Mouse (Mus musculus): ENCODE data around the gene Atp6v1e2. TPM values are rescaled to one million over a fixed set of nuclear protein-coding genes. Genes with fewer than 3 reads are reported as not detected.

Gene Atp6v1e2
- polyA plus RNA-seq, 2 experiments from 2014 or later = not detected

DNA sequence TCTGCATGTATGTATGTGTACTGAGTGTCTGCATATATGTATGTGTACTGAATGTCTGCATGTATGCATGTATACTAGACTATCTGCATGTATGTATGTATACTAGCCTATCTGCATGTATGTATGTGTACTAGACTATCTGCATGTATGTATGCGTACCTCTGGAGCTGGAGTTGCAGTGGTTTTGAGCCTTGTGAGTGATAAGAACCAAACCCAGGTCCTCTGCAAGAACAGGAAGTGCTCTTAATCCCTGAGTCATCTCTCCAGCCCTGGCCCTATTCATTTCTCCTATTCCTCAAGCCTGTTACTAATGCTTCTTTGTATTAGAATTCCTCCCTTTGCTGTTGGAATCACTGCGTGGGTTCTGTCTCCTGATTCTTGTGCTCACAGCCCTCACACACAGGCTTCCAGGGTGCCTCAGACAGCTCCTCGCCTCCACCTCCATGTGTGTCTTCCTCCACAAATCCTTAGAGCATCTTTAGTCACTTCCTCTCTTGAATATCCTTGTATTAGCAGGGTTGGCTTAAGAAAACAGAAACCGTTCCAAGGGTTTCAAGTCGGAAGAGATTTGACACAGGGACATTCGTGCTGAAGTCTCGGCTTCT lies 34.6 kb downstream of the Atp6v1e2 start:
- ATAC-seq = no peak

GRCm38 (mm10) chr17:86911261-86911660 lies 36.4 kb downstream of the Atp6v1e2 start:
- ATAC-seq = no peak

GRCm38 (mm10) chr17:86909733-86910495 lies 37.8 kb downstream of the Atp6v1e2 start:
- no peak for ATAC-seq

DNA sequence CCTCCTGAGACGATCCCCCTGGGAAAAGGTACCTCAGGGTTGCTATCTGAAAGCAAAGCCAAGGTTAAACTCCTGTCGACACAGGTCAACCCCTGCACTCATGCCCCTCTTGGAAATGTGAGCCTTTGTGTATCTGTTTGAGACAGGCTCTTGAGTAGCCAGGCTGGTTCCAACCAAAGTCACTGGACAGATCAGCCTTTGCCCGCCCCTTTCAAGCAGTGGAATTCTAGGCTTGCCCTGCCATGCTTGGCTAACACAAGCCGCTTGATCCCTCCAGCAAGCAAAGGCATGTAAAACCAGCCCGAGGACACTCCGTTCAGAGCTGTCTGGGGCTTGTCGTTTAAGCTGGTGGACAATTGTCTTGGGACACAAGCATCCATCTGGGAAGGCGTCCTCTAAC lies 39.4 kb downstream of the Atp6v1e2 start:
- no peak for ATAC-seq

GRCm38 (mm10) chr17:86907092-86907491 lies 40.6 kb downstream of the Atp6v1e2 start:
- no peak for ATAC-seq

- no peak for ATAC-seq
Observed at GRCm38 (mm10) chr17:86906601-86907000, 41.1 kb downstream of the Atp6v1e2 start.

- ATAC-seq = peak; percentile 81
Observed at GRCm38 (mm10) chr17:86906136-86906461, 41.6 kb downstream of the Atp6v1e2 start.

GRCm38 (mm10) chr17:86905297-86906135 lies 42.2 kb downstream of the Atp6v1e2 start:
- ATAC-seq = no peak

GRCm38 (mm10) chr17:86904206-86904605 lies 43.5 kb downstream of the Atp6v1e2 start:
- no peak for ATAC-seq

GRCm38 (mm10) chr17:86903596-86903995 lies 44.1 kb downstream of the Atp6v1e2 start:
- peak; percentile 63 for ATAC-seq

DNA sequence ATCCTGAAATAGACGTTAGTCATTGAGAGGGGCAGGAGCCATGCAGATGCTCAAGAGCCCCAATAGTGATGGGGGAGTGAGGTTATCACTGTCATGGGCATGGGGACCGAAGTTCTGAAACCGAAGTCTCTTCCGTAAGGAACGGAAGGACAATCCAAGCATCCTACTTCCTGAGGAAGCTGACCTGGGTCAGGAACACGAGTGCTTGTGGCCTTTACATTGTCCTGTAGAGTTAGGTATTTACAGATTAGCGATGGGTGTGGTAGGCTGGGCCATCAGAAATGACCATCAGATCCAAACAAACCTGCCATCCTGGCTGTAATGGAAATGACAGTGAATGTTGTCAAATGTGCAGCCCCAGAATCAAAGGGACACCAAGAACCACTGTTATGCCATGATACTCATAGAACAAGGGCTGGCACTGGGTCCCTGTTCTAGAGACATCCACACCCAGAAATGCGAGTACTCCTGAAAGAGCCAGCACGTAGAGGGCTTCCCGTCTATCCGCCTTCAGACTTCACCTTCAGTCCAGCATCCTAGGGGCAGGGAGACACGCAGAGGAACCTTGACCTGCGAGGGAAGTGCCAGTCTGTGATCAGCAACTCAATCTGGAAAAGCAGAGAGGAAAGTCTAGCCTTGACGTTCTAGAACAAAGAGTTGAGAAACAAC lies 45.2 kb downstream of the Atp6v1e2 start:
- no peak for ATAC-seq

GRCm38 (mm10) chr17:86900564-86900963 lies 47.1 kb downstream of the Atp6v1e2 start:
- no peak for ATAC-seq

DNA sequence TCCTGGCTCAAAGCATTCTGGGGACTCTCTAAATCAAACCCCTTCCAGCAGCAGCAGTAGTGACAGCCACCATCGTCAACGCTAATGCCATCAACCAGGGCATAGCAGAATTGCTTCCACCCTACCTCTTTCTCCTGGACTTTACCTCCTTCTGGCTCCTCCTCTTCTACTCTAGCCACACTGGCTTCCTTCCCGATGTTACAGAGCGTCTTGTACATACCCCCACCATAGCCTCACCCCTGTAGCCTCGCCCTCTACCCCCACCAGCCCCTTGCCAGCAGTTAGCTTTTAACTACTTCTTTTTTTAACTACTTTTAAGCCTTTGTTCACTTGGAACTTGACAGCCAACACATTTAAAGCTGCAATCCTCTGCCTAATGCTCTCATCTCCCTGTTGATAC lies 47.9 kb downstream of the Atp6v1e2 start:
- ATAC-seq = no peak

DNA sequence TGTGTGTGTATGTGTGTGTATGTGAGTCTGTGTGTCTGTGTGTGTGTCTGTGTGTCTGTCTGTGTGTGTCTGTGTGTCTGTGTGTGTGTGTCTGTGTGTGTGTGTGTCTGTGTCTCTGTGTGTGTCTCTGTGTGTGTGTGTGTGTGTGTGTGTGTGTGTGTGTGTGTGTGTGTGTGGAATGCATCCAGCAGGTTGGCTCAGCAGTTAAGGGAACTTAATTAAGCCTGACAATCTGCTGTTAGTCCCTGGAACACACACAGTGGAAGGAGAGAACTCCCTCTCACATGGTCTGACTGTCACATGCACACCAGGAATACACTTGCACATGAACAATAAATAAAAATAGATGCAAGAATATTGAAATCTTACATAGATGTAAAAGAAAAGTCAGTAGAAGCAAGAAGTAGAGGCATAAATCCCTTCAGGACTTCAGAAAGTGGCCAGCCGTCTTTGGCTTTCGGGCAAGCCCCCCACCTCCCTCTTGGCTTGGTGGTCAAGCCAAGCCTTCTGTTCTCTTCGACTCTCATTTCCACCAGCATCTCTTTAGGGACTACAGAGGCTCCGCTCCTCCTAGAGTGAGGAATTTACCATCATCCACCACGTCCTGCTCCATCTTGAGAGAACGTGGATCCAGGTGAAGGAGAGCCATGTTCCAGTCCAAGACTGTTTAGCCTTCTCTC lies 50.1 kb downstream of the Atp6v1e2 start:
- ATAC-seq = no peak

DNA sequence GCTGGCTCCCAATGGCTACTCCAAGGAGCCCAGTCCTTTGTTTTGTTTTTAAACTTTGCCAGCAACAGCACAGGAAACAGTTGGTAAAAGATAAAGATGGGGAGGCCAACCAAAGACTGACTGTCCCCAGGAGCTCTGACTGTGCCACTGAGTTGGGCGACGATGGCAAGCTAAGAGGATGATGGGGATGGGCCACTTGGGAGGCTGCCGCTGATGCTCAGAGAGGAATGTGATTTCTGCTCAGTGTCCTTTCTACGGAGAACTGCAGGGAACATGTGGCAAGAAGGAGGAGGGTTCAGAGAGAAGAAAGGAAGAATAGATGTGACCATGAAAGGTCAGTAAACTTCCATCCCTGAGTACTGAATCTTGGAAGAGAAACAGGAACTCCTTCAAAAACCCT lies 52.5 kb downstream of the Atp6v1e2 start:
- ATAC-seq = no peak

Other genes with a start within 250 kb of the Atp6v1e2 start
- gene Epas1, start 194.2 kb downstream of the Atp6v1e2 start, polyA plus RNA-seq (2017; shearing (Covaris generic)) = 1 to 10 TPM in 1 of 2 experiments, under 1 TPM in 1; 0.36 to 1.9 TPM
- gene Tmem247, start 30.5 kb downstream of the Atp6v1e2 start, polyA plus RNA-seq (2017; shearing (Covaris generic)) = not detected
- 1 to 10 TPM; 4.2 TPM for gene Rhoq, start 15.2 kb upstream of the Atp6v1e2 start, polyA plus RNA-seq (2017; shearing (Covaris generic))
- 10 to 100 TPM; 20.4 to 22.1 TPM for gene Pigf, start 77.5 kb upstream of the Atp6v1e2 start, polyA plus RNA-seq (2017; shearing (Covaris generic))
- gene Cript, start 77.7 kb upstream of the Atp6v1e2 start, polyA plus RNA-seq (2017; shearing (Covaris generic)) = 100 to 1,000 TPM in 1 of 2 experiments, 10 to 100 TPM in 1; 93.3 to 104 TPM
- 1 to 10 TPM; 8.7 to 9.3 TPM for gene Socs5, start 159.8 kb upstream of the Atp6v1e2 start, polyA plus RNA-seq (2017; shearing (Covaris generic))